In the genomic region with DNA sequence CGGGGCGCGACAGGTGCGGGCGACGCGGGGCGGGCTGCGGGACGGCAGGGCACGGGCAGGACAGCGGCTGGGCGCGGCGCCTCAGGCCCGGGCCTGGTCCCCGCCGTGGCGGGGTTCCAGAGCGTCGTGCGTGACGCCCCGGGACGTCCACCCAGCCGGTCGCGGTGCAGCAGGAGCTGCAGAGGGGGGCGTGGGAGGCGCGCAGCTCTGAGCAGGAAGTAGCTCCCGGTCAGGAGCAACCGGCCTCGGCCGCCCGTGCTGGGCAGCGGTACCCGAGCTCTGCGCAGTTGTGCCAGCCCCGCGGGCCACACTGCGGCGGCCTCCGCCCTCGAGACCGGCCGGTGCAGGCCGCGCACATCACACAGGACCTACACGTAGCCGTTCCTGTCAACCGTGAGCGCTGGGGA, we compare ENCODE assay signal across 8 mouse cellular contexts. TPM values are rescaled to one million over a fixed set of nuclear protein-coding genes. Genes with fewer than 3 reads are reported as not detected.
DNase-seq lines count a peak whose midpoint lies in the region; ATAC-seq and TF ChIP-seq lines count a peak whose summit lies in the region.

No protein-coding gene starts in this region.

- H3K27ac ChIP-seq in heart, adult 2 months: peak overlapping the region; percentile 89
- no peak overlapping the region for H3K27ac ChIP-seq in embryonic facial prominence, embryonic 11.5 days (replicated peaks; ENCODE audit: low read depth, low read length)
- H3K27ac ChIP-seq in hindbrain, embryonic 12.5 days: peak overlapping the region; percentile 24; the same call in 1 of the 2 replicates
- peak overlapping the region; percentile 73 for H3K27ac ChIP-seq in limb, embryonic 10.5 days
- H3K27ac ChIP-seq in midbrain, embryonic 10.5 days (replicated peaks): peak overlapping the region; percentile 78

- peak overlapping the region; percentile 93 for H3K9ac ChIP-seq in heart, adult 2 months (ENCODE audit: low read depth, low read length)
- peak overlapping the region; percentile 63 for H3K9ac ChIP-seq in embryonic facial prominence, embryonic 11.5 days (replicated peaks; ENCODE audit: low read length)
- H3K9ac ChIP-seq in hindbrain, embryonic 12.5 days: peak overlapping the region; percentile 78

- no peak for DNase-seq in heart, adult 2 months
- no peak for DNase-seq in heart, adult 18-20 months
- peak; percentile 54 for DNase-seq in CD4-positive, CD25-positive, alpha-beta regulatory T cell, adult 2 months (ENCODE audit: low read depth, low spot score)
- peak; percentile 28 for DNase-seq in embryonic facial prominence, embryonic 11.5 days (ENCODE audit: low spot score)
- DNase-seq in limb, embryonic 10.5 days (ENCODE audit: low spot score): no peak
- peak; percentile 60 for DNase-seq in midbrain, embryonic 10.5 days (ENCODE audit: low spot score)
- DNase-seq in testis, postnatal 10 days (ENCODE audit: low spot score): peak; percentile 78

- WGBS in heart, adult 2 months: under 1% methylated on average over 48 of the region's 53 CpGs
- WGBS in embryonic facial prominence, embryonic 11.5 days: under 1% methylated on average over 47 of the region's 53 CpGs
- 1% methylated on average over 31 of the region's 53 CpGs for WGBS in hindbrain, embryonic 12.5 days
- WGBS in limb, embryonic 10.5 days: under 1% methylated on average over 53 of the region's 53 CpGs
- WGBS in midbrain, embryonic 10.5 days: under 1% methylated on average over 52 of the region's 53 CpGs

- peaks cover 14% of the 10 kb centered on the region for H3K4me1 ChIP-seq in heart, adult 2 months (ENCODE audit: control insufficient read depth, insufficient read depth, low read length)
- H3K4me1 ChIP-seq in embryonic facial prominence, embryonic 11.5 days (ENCODE audit: control insufficient read depth, insufficient read depth, low read length): no peaks in the 10 kb centered on the region
- H3K4me1 ChIP-seq in hindbrain, embryonic 12.5 days: peaks cover 18% of the 10 kb centered on the region
- peaks cover 14% of the 10 kb centered on the region; the same call in 1 of the 2 replicates for H3K4me1 ChIP-seq in limb, embryonic 10.5 days
- H3K4me1 ChIP-seq in midbrain, embryonic 10.5 days: peaks cover 65% of the 10 kb centered on the region

- intact Hi-C loops in heart, adult 2 months (cut with DNase I): loop anchor here (2.0 to 5.0 kb wide), 3 partner anchors 16 to 154 kb away; no protein-coding TSS in a partner anchor

- TF ChIP-seq POLR2A in heart, adult 2 months (IDR thresholded peaks at IDR 0.05; ENCODE audit: insufficient read depth, low read depth, low read length): no peak

- peak overlapping the region; percentile 82 for H3K4me3 ChIP-seq in heart, adult 2 months
- peak overlapping the region; percentile 80 for H3K4me3 ChIP-seq in embryonic facial prominence, embryonic 11.5 days (ENCODE audit: low read depth, low read length)
- H3K4me3 ChIP-seq in hindbrain, embryonic 12.5 days: peak overlapping the region; percentile 86
- H3K4me3 ChIP-seq in limb, embryonic 10.5 days: peak overlapping the region; percentile 84
- peak overlapping the region; percentile 86 for H3K4me3 ChIP-seq in midbrain, embryonic 10.5 days

- no peaks in the 10 kb centered on the region for H3K27me3 ChIP-seq in heart, adult 2 months (ENCODE audit: control insufficient read depth, insufficient read depth, low read length)
- H3K27me3 ChIP-seq in embryonic facial prominence, embryonic 11.5 days (ENCODE audit: control insufficient read depth, insufficient read depth, low read length): peaks cover 4% of the 10 kb centered on the region
- peaks cover 19% of the 10 kb centered on the region for H3K27me3 ChIP-seq in hindbrain, embryonic 12.5 days
- H3K27me3 ChIP-seq in limb, embryonic 10.5 days (ENCODE audit: low read depth, poor library complexity, severe bottlenecking): peaks cover 37% of the 10 kb centered on the region
- peaks cover 53% of the 10 kb centered on the region for H3K27me3 ChIP-seq in midbrain, embryonic 10.5 days (ENCODE audit: low read depth, poor library complexity, severe bottlenecking)

- no peaks in the 10 kb centered on the region for H3K9me3 ChIP-seq in embryonic facial prominence, embryonic 11.5 days (replicated peaks; ENCODE audit: control insufficient read depth, low read length)
- H3K9me3 ChIP-seq in hindbrain, embryonic 12.5 days (replicated peaks): no peaks in the 10 kb centered on the region
- no peaks in the 10 kb centered on the region for H3K9me3 ChIP-seq in limb, embryonic 10.5 days (replicated peaks)
- H3K9me3 ChIP-seq in midbrain, embryonic 10.5 days (replicated peaks): no peaks in the 10 kb centered on the region

- peak overlapping the region; percentile 93 for H3K4me2 ChIP-seq in embryonic facial prominence, embryonic 11.5 days (ENCODE audit: low read depth, low read length)
- peak overlapping the region; percentile 92 for H3K4me2 ChIP-seq in hindbrain, embryonic 12.5 days (replicated peaks)

- H3K79me2 ChIP-seq in heart, adult 2 months (replicated peaks; ENCODE audit: control insufficient read depth, insufficient read depth, low read length): peaks cover 12% of the 10 kb centered on the region

- peaks cover 16% of the 10 kb centered on the region for H3K36me3 ChIP-seq in heart, adult 2 months (ENCODE audit: control insufficient read depth, insufficient read depth, low read length)
- no peaks in the 10 kb centered on the region for H3K36me3 ChIP-seq in embryonic facial prominence, embryonic 11.5 days (replicated peaks; ENCODE audit: control insufficient read depth, insufficient read depth, low read depth, low read length)
- H3K36me3 ChIP-seq in hindbrain, embryonic 12.5 days: no peaks in the 10 kb centered on the region
- H3K36me3 ChIP-seq in limb, embryonic 10.5 days: no peaks in the 10 kb centered on the region
- H3K36me3 ChIP-seq in midbrain, embryonic 10.5 days: no peaks in the 10 kb centered on the region

- peak; percentile 71; the same call in 1 of the 2 replicates for ATAC-seq in embryonic facial prominence, embryonic 11.5 days (replicated peaks; ENCODE audit: insufficient number of reproducible peaks, low FRiP score, low TSS enrichment, low read depth)
- peak; percentile 86 for ATAC-seq in hindbrain, embryonic 12.5 days (ENCODE audit: low FRiP score)

- TF ChIP-seq EP300 in heart, adult 2 months (IDR thresholded peaks at IDR 0.05; ENCODE audit: insufficient read depth, low read depth, low read length): no peak

- TF ChIP-seq CTCF in heart, adult 2 months (IDR thresholded peaks at IDR 0.05): no peak

RNA-seq across cellular contexts. Expression of a gene that starts 7.3 kb away (rescaled TPM):
- 10 to 100 TPM; 11.2 to 12.6 TPM for total RNA-seq in heart, adult 2 months (2021)
- 6.2 and 11.4 TPM in 2 replicates for polyA plus RNA-seq in heart, adult 2 months (2012; rRNA removed)
- total RNA-seq in heart, adult 18-20 months (2021): 10 to 100 TPM; 11.0 to 12.3 TPM
- 9.3 and 11.8 TPM in 2 replicates for polyA plus RNA-seq in embryonic facial prominence, embryonic 11.5 days (2014; fragmentation: Nextera tagmentation; extraction: Ambion mirVana)
- polyA plus RNA-seq in hindbrain, embryonic 12.5 days (2016; fragmentation: Nextera tagmentation; extraction: Ambion mirVana): 17.6 and 20.4 TPM in 2 replicates
- 3.1 and 4.9 TPM in 2 replicates for polyA plus RNA-seq in limb, embryonic 10.5 days (2016; fragmentation: Nextera tagmentation; extraction: Ambion mirVana)
- 10.4 and 10.9 TPM in 2 replicates for polyA plus RNA-seq in midbrain, embryonic 10.5 days (2016; fragmentation: Nextera tagmentation; extraction: Ambion mirVana)

Comparison
In these comparisons a context has a peak if more than half of its experiments do, and no peak if none do; other contexts are left out.
1. DNase-seq: peak in CD4-positive, CD25-positive, alpha-beta regulatory T cell, adult 2 months (single experiment), embryonic facial prominence, embryonic 11.5 days (single experiment), midbrain, embryonic 10.5 days (single experiment) and testis, postnatal 10 days (single experiment); none in heart, adult 2 months (0 of 2), heart, adult 18-20 months (0 of 2) and limb, embryonic 10.5 days (single experiment).
2. Peak in every context shown above with its lines, with median percentiles within 50 percentile points of each other: H3K4me3 ChIP-seq and H3K9ac ChIP-seq.